Mouse (Mus musculus) left cerebral cortex, adult 2 months (tissue): ENCODE measurements around the gene Il6. TPM values are rescaled to one million over a fixed set of nuclear protein-coding genes. Genes with fewer than 3 reads are reported as not detected.
"Not testable (repeated sequence)": the region's sequence is repeated elsewhere in the genome, so short reads cannot be mapped to it uniquely, and the experiment has no call there.

Experiments used
- DNase-seq, 2 experiments: peaks; one replicate each; pipeline ENCODE4 v3.0.0; 2021 to 2022; ENCODE audit warnings: low spot score in 2 of 2, mixed read lengths in 1 of 2; ENCODE audit errors: extremely low spot score in 1 of 2
- H3K27ac ChIP-seq: fragments of 200-600 bp; 2 replicates; pipeline ENCODE4 v1.8.1; 2022
- H3K4me3 ChIP-seq: fragments of 200-600 bp; 2 replicates; pipeline ENCODE4 v1.8.1; 2022
- CTCF ChIP-seq: fragments of 200-600 bp; IDR thresholded peaks from 2 replicates; pipeline ENCODE4 v1.8.1; 2022; ENCODE audit warnings: antibody characterized with exemption, mild to moderate bottlenecking, moderate library complexity
- intact Hi-C: fragments of 180-260 bp; cut with DNase I; formaldehyde crosslinking; loops from one replicate; pipeline ENCODE4 v1.15.1; 2025
- total RNA-seq, 2 experiments: library from RNA; stranded (reverse); gene quantifications; 2 replicates each; pipeline ENCODE4 v1.2.3; 2021

Gene Il6
- total RNA-seq, 2 experiments from 2014 or later, result not detected

GRCm38 (mm10) chr5:30058216-30058731 is 45.4 kb downstream of the Il6 start:
- no peak overlapping the region for H3K4me3 ChIP-seq
- intact Hi-C loops, result no loop called here
- no peak for TF ChIP-seq CTCF
- H3K27ac ChIP-seq, result no peak overlapping the region
- no peak for DNase-seq

GRCm38 (mm10) chr5:30059607-30060006 is 46.7 kb downstream of the Il6 start:
- DNase-seq, H3K4me3 ChIP-seq, H3K27ac ChIP-seq, intact Hi-C loops: not testable (repeated sequence)

GRCm38 (mm10) chr5:30067726-30068125 is 54.8 kb downstream of the Il6 start:
- Histone ChIP-seq H3K4me3 (no peak overlapping the region), H3K27ac (no peak overlapping the region)
- no peak for TF ChIP-seq CTCF
- intact Hi-C loops, result no loop called here
- no peak for DNase-seq

Other genes with a start within 250 kb of the Il6 start
- gene Tyms, start 60.5 kb downstream of the Il6 start, total RNA-seq, result 1 to 10 TPM; 3.0 to 3.9 TPM
- 10 to 100 TPM; 11.0 to 11.1 TPM for gene Garem2, start 92.0 kb downstream of the Il6 start, total RNA-seq
- 1 to 10 TPM; 1.4 to 3.0 TPM for gene 3110082J24Rik, start 93.0 kb downstream of the Il6 start, total RNA-seq
- 10 to 100 TPM; 64.3 to 68.3 TPM for gene Hadha, start 142.0 kb downstream of the Il6 start, total RNA-seq
- 10 to 100 TPM; 83.5 to 88.4 TPM for gene Hadhb, start 142.1 kb downstream of the Il6 start, total RNA-seq
- not detected for gene Adgrf3, start 192.6 kb downstream of the Il6 start, total RNA-seq
- 10 to 100 TPM; 47.7 to 49.2 TPM for gene Selenoi, start 219.5 kb downstream of the Il6 start, total RNA-seq